Mouse (Mus musculus) retina, adult 2 months (tissue): Measurements from ENCODE around the gene Esyt2.

Experiments used
- DNase-seq: peaks from one replicate; pipeline ENCODE4 v3.0.0-alpha.2; 2012; ENCODE audit warnings: low read depth, low spot score

The Esyt2 gene

DNA sequence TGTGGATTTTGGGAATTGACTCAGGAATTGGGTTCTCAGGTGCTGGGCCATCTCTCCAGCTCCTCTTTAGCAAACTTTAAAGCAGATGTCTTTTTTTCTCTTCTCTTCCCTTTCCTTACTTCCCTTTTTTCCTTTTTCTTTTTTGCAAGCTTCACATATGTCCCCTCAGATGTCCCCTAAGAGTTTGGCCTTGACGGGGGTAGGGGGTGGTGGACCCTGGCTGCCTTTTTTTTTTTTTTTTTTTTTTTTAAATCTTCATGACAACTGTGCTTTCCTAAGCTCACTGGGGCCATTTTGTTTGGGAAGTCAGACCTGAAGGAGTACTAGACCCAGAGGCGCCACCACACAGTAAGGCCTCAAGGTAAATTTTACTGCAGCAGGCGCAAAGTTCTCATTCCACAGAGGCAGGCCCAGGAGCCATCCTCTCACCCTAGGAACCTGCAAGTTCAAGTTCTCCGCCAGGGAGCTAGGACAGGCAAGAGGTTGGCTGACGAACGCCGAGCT, 795 bp upstream of the Esyt2 start:
- no peak for DNase-seq

DNA sequence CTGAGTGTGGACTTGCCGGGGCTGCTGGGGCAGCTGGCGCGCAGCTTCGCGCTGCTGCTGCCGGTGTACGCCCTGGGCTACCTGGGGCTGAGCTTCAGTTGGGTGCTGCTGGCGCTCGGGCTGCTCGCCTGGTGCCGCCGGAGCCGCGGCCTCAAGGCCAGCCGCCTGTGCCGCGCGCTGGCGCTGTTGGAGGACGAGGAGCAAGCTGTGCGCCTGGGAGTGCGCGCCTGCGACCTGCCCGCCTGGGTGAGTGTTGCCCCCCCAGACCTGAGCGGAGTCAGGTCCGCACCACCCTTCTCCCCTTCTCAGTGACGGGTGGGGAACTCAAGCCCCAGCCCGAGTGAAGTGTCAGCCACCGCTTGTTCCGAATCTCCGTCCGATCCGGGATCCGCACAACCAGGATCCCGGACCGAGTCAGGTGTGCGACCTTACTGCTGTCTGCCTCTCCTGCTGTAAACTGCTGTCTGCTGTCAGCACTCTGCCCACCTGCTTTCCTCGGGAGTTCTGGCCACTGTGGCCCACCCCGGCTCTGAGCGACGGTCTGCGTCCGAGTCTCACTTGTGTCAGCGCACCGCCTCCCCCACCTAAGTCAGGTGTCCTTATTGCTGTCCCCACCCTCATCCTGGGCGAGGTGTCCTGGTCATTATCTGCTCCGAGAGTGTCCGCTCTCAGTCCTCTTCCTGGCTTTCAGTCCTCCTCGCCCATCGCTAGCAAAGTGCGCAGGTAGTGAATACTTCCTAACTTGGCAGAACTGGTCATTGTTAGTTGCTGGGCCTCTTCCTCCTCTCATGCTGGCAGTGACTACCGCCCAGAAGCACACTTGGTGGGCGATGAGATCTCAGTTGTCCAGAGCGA, 658 bp downstream of the Esyt2 start:
- no peak for DNase-seq

DNA sequence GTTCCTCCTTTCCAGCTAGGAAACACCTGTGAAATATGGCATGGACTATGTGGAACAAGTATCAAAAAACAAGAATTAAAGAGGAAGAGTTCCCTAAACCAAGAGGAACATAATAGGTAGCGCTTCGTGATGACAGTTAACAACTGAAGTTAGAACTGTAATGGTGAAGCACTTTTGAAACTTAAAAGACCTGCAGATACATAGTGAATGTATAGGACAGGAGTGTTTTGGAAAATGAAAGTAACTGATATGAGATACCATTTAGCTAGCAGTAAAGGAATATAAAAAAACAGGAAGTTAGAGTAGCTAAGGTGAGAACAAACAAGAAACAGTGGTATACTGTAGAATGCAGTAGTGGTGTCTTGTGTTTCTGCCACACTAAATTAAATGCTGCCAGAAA, 1.9 kb downstream of the Esyt2 start:
- no peak for DNase-seq

DNA sequence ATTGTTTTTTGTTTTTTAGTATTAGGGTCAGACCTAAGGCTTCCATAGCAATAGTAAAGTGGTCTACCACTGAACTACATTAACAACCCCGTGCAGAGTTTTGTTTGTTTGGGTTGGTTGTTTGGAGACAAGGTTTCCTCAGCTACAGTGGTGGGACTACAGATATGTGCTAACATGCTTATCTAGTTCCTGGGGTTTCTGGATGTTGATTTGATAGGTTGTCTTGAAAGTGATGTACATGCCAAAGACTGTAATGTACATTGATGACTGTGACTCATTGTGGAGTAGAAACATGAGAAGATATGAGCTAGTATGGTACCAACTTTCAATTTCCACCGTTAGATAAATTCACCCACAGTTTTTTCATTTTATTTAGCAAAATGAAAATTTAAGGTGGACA, 2.5 kb downstream of the Esyt2 start:
- DNase-seq = no peak

DNA sequence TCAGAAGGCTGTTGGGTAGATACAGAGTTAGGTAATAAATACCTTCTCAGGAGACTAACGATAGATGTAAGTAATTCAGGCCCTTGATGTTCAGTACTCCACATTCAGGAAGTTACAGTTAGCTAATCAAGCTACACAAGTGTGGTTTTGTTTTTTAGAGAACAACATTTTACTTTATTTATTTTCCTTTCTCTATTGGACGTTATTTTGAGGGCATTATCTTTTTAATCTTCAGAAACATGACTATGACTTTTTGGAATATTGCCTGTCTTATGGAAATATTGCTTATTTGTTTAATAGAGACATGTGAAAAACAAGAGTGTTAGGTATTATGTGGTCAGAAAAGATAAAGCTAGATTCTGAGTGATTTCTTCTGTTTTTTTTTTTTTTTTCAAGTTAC, 12.2 kb downstream of the Esyt2 start:
- no peak for DNase-seq

DNA sequence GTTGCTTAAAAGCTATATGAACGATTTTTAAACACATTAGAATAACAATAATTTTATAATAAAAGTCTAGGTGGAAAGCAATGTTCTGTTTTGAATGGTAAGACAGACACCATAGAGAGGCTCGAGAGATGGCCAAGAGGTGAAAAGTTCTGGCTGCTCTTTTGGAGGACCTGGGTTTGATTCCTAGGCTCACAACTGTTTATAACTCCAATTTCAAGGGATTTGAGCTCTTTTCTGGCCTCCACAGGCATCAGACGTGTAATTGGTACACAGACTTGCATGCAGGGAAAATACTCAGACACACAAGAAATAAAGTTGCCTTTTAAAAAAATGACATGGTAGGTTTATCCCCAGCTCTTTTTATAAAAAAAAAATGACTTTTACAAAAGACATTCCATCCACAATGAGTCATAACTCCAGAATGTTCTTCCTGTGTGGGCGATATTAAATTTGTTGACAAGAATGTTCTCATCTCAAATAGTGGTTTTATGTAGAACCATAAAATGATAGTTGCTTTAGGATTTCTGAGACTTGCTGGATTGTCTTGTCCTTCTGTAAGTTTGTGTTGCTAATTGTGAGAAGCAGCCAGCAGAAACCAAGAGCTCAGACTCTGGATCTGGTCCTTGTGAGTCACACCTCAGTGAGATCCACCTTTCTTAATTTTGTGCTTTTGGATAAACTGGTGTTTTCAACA, 12.8 kb downstream of the Esyt2 start:
- DNase-seq = no peak

DNA sequence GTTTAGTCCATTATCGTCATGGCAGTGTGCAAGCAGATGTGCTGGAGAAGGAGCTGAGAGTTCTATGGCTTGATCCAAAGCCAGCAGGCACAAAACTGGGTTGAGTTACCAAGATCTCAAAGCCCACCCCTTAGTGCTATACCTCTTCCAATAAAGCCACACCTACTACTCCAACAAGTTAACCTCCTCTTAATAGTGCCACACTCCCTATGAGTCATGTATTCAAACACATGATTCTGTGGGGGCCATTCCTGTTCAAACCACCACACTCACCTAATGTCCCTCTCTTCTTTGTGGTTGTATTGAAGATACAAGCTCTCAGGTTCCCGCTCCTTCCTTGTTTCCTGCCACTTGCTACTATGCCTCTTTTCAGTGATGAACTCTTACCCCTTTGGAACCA, 18.9 kb downstream of the Esyt2 start:
- no peak for DNase-seq

DNA sequence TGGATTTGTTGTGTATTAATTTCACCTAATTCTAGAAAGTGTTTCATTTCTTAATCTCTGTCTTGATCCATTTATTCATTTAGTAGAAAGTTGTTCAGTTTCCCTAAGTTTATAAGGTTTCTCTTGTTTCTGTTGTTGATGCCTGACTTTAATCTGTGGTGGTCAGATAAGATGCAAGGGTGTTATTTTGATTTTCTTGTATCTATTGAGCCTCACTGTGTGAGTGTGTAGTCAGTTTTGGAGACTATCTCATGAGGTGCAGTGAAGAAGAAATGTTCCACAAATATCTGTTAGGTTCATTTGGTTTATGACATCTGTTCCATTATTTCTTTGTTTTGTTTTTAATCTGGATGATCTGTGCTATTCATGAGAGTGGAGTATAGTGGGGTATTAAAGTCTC, 21.2 kb downstream of the Esyt2 start:
- no peak for DNase-seq

DNA sequence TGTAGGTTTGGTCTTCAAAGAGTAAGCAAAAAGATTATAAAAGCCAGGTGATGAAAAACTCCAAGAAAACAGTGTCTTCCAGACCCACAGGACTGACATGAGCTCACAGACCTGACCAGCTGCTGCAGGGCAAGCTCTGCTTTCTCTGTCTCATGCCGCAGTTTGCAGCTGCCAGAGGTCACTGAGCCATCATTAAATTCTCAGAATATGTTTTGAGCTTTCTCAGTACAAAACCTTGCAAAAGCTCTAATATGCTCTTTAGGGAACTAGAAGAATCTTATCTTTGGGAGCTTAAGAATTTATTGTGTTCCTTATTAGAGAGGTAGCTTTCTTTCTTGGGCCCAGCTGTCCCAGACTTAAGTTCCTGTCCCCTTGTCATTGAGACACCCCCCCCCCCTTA, 25.0 kb downstream of the Esyt2 start:
- no peak for DNase-seq

DNA sequence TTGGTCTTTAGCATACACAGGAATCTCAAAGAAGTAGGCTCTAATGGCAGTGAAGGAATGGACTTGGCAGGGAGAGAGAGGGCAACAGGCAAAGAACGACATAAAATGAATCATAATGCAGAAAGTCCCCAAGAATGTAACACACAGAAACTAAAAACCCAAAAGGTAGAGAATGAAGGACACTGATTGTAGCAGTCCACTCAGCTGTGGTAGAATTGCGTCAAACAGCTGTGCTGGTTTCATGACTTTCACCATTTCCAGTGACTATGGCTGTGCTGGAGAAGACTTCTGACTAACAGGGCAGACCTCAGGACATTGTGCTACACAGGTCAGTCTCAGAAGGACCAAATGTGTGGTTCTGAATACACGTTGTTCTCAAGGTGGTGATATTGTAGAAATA, 26.9 kb downstream of the Esyt2 start:
- DNase-seq = no peak

DNA sequence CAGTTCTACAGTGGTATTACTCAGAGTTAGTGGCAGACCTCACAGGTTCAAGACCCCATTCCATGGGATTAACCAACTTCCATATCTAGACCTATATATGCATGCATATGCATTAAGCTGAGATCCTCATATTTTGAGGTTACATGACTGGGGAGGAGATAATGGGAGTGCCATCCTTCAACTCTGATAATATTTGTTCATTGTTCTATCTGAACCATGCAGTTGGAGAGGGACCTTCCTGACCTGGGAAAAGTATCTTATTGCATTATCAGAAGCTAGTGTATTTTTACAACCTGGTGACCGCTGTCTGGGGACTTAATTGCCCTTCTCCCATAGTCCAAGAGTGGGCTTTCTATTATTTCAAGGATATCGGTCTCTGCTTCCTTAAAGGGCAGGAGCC, 27.6 kb downstream of the Esyt2 start:
- no peak for DNase-seq

DNA sequence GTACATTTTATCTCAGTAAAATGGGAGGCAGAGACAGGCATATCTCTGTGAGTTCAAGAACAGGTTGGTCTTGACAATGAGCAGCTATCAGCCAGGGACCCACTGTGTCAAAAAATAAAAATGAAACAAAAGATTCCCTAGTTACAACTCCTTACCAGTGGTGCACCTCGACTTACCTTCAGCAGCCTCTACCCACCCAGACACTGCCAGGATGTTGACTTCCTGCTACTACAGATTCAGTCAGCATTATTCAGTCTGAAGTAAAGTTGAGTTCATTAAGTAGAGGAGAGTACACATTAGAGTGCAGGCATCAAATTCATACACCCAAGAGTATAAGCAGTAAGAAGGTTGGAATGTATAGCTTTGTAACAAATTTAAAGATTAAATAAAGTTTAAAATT, 32.8 kb downstream of the Esyt2 start:
- DNase-seq = no peak

DNA sequence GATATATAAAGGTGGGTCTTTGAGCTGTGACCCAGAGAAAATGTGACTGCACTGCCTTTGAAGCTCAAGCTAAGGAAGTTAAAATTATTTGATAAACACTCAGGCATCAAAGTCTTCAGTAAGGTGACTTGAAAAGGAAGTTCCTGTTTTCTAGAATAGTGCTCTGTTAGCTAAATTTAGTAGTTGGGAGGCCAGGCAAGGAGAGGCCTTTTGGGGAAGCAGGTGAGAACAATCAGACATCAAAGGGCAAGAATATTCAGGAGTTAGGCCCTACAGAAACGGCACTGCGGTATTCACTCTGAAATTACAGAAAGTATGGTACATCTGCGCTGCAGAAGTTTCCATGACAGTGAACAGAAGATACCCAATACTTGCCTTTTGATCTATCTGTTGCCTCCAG, 34.5 kb downstream of the Esyt2 start:
- no peak for DNase-seq

DNA sequence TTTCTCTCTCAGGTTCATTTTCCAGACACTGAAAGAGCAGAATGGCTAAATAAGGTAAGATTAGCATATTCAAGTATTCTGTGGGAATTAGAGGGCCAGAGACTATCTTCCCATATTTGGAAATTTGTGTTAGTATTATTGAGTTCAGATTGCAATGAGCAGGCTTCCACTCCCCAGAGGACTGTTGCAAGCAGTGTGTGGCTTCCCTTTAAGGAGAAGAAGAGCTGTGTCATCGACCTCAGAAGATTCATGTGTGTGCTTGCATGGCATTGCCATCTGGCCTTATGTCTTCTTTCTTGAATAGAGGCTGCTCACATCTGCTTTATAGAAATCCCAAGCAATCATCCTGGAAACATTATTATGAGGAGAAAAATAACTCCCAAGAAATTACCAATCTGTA, 36.8 kb downstream of the Esyt2 start:
- DNase-seq = no peak

DNA sequence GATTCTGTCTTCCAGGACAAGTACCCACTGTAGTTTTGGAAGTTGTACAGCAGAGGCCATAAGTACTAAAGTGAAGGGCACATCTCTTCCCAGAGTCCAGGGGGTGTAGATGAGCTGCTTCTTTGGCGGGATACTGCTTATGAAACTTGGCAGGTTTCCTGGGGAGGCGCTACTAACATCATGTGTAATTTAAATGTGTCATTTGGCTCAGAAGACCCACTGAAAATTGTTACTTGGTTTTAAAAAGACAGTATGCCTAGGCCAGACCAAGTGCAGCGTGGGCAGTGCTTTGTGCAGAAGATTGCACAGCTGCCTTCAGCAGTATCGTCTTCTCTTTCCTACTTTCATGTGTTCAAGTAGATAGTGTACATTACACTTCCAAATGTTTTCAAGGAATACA, 44.5 kb downstream of the Esyt2 start:
- DNase-seq = no peak

DNA sequence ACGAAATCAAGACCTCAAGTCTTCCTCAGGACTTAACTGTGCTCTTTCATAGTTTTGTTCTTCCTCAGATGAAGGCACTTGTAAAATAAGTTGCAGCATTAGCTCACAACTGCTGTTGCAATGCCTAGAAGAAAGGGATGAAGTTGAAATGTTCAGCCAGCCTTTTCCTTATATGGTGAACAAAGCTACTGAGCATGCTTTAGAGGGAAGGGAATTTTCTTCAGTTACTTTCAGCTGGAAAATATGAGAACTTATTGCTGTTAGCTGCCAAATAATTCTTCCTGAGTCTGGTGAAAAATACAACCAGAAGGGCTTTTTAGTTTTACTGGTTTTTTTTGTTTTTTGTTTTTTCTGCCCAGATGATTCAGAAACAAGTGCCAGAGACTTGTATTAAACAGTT, 45.2 kb downstream of the Esyt2 start:
- DNase-seq = no peak

DNA sequence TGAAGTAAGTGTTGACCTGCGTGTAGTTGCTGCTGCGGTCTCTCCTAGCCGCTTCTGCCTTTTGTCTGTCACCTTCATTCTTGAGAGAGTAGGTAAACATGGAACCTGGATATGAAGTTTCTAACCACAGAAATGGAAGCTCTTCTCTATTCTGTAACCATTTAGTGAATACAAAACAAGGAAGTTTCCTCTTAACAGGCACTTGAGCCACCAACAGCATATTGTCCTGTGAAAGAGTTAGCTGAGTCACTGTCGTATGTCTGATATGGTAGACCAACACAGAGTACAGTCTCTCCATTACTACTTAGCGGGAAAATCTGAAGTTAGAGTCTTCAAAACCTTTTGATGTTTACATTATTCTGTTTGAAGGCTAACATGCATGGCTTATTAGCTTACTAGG, 53.3 kb downstream of the Esyt2 start:
- no peak for DNase-seq

DNA sequence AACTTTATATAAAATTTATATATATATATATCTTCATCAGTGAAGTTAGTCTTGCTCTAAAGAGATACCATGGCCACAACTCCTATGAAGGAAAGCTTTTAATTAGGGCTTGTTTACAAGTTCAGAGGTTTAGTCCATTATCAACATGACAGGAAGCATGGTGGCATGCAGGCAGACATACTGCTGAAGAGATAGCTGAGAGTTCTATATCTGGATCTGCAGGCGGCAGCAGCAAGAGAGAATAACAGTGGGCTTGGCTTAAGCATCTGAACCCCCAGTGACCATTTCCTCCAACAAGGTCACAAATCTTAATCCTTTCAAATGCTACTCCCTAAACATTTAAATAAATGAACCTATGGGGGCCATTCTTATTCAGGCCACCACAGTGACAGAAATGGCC, 59.2 kb downstream of the Esyt2 start:
- DNase-seq = no peak

DNA sequence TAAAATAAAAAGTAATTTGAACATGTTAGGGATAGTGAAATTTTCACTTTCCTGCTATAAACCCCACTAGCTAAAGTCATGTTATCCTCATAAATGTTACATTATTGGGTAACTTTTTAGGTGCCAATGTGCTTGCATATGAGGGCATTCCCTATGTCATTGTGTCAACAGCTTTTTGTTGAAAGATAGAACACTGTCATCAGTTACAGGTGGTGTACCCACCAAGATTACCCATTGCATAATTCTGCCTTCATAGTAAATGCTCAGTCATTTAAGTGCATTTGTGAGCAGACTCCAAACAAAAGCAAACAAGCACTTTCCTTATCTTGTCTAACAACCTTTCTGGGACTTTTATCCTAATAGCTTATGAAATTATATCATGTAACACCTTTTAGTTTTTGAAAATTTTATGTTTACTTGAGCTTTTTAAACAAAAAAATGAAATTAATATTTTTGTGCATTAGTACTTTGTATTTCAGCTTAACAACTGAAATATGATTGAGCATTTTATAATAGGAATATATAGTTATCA, 67.8 kb downstream of the Esyt2 start:
- DNase-seq = no peak

DNA sequence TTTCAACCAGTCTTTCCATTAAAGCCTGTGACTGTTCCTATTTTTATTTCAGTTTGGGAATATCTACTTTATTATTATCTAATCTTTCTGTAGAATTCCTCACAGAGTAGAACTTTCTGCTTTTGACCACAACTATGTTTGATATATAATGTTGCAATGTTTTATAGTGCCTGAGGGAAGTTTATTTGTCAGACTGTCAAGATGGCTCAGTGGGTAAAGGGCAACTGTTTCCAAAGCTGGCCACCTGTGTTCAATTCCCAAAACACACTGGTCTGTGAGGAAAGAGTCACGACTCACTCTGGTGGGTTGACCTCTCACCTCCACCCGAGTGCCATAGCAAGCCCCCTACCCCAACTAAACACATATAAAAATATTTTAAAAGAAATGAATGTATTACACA, 68.4 kb downstream of the Esyt2 start:
- DNase-seq = no peak

DNA sequence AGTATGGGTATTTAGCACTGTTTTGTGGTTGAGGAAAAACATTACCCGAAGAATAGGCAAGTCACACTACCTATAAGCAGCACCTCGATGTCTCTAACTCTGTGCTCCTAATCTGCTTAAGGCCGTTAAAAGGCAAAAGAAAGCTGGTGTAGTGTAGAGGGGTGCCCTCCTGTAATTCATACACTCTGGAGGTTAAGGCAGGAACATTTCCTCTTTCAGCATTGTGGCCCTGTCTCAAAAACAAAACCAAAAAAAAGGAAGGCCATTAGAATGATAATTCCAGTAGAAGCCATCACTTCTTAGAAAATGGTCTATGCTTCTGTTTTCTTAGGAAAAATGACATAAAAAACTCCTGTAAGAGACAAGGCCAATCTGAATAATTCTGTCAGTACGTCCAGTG, 70.0 kb downstream of the Esyt2 start:
- no peak for DNase-seq

DNA sequence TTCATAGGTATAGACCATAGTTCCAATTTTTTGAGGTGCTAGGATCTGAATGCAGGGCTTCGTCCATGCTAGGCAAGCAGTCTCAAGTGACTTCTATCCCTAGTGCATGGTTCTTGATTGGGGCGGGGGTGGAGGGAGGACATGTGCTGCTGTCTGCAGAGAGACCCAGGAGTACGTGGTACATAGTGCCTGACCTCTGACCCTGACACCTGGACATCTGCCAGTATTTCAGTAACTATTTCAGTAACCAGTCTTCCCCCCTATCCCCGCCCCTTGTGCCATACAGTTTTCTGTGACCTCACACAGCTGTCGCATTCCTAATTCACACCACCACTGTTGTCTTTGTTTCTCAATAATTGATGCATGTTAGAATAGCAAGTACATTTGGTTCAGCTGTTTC, 71.4 kb downstream of the Esyt2 start:
- DNase-seq = no peak

DNA sequence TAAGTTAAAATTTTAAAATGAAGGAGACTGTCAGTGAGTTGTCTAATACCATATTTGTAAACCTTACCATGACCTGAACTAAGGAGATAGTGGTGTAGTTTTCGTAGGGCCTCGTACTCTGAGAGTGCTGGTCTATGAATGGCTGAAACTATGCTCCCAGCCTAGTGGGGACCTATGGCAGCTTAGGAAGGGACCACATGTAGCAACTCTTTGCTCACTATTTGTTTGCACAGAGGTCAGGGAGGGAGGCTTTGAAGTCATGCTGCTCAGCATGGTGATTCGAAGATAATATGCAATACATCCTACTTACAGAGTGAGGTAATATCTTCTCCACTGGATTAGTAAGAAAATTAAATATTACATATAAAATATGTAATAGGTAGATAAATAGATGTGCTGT, 73.7 kb downstream of the Esyt2 start:
- no peak for DNase-seq
